Mouse (Mus musculus) mature B cell (primary cell): Measurements from ENCODE around the gene Sertad4.

Source experiments
- in situ Hi-C: fragments of 300-500 bp; cut with MboI; formaldehyde crosslinking; loops from 2 replicates; pipeline ENCODE4 v1.14.3; 2019

The Sertad4 gene

DNA sequence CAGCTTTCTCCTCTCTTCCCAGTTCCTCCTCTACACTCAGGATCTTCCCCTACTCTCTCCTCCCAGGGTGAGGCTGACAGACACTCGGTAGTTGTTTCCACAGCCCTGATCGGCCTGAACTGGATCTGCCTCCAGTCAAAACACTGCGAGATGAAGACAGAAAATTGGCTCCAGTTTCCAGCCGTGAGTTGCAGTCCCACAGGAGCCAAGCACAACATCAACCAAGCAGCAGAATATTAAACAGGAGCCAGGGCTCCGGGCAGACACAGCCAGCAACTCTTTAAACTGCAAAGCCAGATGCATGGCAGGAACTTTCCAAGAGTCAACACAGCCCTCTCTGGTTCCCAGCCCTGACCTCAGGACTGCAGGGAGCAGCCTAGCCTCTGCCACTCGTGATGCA lies 3.9 kb downstream of the Sertad4 start:
- in situ Hi-C loops: no loop called here

DNA sequence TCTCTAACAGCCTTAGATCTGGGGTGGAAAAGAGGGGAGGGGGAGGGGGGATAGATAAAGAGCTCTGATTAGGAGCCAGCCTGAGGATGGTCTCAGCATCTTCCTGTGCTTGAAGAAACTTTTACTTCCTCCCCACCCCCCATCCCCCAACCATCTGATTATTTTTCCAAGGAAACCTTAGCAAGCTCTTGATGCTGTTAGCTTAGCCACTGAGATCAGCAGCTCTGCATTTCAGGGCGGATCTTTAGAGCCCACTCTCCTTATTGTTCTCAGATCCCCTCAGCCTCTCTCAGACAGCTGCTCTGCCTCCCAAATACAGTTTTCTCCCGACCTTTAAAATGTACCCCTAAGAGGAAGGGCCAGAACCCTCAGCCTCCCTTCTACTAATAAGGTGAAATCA lies 4.4 kb downstream of the Sertad4 start:
- in situ Hi-C loops: no loop called here

DNA sequence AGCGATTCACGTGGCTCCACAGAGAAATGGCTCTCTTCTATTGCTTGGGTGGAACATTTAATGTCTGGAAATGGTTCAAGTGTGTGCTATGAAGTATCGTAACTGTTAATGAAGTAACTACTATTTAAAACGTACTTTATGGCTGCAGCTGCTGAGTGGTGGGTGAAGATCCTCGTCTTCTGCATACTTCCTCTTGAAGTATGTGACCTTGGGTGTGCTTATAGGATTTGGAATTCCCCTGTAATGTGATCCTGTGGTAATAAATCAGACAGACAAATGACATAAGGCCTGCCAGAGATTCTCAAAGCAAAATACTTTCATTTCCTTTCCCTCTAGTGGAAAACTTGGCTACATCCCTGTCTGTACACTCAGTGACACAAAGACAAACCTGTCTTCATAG lies 5.9 kb downstream of the Sertad4 start:
- in situ Hi-C loops: no loop called here

DNA sequence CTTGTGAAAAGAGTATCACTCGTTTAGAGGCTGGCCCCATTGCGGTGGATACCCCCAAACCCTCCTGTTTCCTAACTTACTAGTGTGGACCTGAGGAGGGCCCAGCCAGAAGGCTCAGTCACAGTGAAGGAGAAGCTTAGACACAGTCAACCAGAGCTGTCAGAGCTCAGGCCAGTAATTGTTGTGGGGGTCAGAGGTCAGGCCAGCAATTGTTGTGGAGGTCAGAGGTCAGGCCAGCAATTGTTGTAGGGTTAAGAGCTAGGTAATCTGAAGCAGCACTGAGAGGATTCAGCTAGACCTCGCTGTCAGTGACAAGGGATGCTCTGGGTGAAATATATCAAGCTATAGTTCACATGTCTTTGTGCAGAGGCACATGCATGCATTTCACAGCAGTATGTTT lies 8.3 kb downstream of the Sertad4 start:
- in situ Hi-C loops: no loop called here

DNA sequence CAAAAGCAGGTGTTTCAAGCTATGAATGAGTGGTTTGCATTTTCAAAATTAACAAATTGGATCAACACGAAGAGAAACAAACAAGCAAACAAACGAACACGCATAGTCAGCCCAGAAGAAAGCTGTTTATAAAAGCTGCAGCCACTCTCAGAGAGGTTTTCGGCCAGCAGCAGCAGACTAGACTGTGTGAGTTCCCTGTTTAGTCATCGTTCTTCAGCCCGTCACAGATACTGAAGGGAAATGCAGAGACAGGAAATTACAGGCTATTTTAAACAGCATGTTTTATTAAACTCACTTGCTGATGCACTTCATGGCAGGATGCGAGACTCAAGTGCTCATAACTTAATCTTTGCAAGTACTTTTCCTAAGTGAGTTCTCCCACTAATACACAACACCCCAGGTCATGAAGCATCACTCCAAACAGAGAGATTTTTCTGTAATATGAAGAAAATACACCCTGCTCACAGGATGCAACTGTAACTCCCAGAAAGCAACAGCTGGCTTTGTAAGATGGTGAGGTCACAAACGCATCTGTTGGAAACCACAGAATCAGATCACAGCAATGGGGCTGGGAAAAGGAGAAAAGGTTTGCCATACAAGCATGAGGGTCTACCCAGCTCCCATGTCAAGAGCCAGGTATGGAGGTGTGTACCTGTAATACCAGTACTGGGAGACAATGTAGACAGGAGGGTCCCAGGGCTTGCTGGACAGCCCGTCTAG lies 14.3 kb downstream of the Sertad4 start:
- in situ Hi-C loops: no loop called here

DNA sequence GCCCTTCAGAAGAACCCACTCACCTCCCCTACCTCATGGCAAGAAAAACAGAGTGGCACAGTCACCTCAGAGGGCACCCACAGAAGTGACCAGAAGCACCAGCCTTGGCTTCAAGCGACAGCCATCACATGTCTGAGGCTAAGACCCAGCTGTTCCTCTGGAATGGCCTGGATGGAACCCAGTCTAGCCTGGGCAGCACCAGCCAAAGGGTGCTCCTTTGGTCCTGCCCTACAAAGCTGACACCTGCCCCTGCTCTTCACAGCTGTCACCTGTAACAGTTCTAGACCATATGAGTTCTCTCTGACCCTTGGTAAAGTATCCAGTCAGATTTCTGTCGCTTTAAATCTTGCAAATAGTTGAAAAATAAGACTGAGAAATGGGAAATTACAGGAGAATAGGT lies 14.9 kb downstream of the Sertad4 start:
- in situ Hi-C loops: no loop called here

DNA sequence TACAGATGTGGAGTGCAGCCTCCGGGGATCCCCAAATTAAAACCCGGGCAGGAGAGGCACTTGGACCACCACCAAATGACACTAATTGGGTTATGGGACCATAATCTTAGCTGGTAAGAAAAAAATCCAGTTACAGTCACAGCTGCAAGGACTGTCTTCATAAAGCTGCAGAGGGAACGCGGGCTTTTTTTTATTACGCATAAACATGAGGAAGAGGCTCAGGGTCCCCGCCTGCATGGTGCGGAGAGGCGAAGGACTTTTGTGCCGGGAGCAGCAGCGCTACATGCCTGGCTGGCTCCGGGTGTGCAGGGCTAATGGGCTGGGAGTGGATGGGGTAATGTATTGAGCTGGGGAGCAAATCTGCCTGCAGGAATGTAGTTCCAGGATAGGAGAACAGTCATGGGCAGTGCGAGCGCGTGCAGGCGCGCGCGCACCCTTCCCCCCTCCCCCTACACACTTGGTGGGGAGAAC lies 20.3 kb downstream of the Sertad4 start:
- in situ Hi-C loops: no loop called here

DNA sequence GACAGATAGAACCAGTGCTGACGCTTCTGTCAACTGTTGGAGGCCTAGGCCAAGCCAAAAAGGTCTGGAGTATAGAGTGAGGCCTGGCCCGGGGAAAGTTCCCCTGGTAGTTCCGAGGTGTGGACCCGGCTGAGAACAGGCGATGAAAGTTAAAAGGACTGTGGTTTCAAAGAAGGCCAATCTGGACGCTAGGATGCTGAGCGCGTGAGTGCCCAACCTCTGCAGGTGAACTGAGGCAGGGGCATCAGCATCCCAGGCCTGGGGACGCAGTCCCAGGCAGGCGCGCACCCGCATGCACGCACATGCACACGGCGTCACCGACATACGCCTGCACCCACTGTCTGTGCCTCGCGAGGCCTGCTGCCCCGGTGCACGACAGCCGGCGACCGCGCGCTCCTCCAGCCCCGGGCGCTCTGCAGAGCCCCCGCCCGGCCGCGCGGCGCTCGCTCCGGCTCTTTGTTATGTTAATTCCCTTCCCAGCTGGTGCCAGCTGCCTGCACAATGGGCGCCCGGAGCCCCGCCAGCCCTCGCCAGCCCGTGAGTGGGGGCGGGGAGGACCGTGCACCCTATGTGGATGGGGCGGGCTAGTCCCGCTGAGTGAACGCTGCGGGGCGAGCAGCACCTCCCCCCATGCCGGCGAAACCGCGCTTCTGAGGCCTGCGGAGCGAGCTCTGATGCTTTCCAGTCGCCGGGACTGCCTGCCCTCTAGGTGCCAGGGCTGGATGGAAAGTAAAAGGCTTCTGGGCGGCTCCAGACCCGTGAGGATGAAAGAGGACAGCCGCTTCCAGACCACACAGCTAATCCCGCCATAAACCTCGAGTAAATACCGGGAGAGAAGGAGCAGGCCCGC lies 21.0 kb downstream of the Sertad4 start:
- in situ Hi-C loops: no loop called here

DNA sequence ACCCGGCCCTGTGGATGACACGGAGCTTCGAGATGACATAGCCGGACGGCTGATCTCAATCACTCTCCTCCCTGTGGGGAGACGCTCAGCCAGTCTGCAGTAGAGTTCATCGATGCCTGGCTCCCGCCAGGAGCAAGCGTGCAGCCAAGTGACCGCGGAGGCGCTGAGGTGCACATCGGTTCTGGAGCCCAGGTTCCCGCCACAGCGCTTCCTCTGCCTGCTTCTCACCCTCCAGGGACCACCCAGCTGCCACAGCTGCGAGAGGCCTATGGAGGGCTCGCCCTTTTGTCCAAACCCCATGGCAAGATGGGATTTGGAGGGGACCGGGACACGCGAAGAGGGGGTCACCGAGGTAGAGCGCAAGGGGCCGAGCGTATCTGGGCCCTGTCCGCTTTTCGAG lies 22.0 kb downstream of the Sertad4 start:
- in situ Hi-C loops: no loop called here

DNA sequence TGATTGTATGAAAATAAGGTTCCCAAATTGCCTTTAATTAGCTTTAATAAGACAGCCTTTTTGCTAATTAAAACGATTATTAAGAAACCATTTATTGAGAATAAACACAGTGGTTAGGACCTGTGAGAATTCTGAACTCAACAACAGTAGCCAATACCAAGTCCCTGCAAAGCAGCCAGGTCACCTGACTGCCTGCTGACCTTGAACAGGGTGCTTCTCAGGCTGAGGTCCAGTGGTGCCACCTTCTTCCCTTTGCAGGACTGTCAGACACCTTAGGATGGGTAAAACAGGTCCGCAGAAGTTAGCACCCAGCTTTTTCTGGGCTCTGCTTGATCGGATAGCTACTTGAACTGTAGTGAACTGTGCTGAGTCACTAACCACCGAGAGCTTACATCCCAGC lies 22.5 kb downstream of the Sertad4 start:
- in situ Hi-C loops: no loop called here

DNA sequence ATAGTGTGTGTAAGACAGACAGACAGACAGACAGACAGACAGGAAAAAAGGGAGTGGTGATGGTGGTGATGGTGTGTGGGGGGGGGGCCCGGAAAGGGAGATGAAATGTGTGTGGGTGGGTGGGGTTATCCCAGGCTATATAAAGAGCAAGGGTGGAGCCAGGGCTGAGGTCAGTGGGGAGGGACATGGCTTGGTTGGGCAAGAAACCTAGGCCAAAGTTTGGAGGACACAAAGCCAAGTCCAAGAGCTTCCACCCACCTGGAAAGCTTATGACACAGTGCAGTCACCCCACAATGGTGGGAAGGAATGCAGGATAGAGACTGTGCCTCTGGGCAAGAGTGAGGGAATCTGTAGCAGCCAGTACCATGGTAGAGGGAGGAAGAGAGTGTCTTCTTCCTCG lies 23.2 kb downstream of the Sertad4 start:
- in situ Hi-C loops: no loop called here

DNA sequence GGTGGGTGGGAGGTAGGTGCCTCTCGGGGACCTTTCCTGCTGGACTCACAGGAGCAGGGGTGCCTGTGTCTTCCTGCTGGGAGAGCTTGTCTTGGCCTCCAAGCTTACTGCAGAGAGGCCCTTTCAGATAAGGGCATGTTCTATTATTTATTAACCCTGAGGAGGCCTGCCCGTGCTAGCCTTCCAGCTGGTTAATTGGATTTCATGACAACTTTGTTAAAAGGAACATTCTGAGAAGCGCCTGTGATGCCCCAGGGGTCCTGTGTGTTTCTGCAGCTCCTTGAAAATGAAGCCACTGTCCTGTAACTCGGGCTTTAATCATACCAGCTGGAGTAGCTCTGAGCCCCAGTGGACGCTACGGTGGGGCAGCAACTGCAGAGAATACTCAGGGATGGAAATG lies 25.1 kb downstream of the Sertad4 start:
- in situ Hi-C loops: no loop called here

DNA sequence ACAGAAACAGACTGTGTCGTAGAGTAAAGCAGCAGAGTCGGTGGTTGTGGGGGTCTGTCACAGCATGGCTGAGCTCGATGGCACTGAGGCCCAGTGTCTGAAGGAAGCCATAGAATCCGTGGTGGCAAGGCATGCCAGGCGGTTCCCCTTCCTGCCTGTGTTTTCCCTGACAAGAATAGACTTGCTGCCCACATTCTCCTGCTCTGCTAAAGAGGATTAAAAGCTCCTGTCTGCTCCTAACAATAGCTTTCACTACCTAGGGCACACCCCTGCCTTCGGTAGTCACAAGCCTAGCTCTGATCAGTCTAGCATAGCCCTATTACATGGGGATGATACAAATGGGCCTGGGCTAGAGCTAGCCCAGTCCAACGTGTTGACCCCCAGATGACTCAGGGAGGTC lies 26.6 kb downstream of the Sertad4 start:
- in situ Hi-C loops: no loop called here

DNA sequence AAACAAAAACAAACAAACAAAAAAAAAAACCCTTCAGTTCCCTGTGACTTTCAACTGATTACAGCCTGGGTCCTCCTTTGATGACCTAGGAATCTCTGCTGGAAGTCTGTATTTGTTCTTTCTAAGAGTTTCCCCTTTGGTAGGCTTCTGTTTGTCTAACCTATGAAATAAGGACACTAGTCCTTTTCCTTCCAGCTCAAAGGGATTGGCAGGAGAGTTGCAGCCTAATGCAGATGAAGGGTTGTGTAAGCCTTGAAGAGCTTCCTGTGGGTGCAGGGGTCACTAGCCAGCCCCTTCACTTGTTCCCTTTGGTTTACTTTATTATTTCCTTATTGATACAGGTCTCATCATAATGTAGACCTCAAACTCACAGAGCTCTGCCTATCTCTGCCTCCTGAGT lies 27.6 kb downstream of the Sertad4 start:
- in situ Hi-C loops: no loop called here

DNA sequence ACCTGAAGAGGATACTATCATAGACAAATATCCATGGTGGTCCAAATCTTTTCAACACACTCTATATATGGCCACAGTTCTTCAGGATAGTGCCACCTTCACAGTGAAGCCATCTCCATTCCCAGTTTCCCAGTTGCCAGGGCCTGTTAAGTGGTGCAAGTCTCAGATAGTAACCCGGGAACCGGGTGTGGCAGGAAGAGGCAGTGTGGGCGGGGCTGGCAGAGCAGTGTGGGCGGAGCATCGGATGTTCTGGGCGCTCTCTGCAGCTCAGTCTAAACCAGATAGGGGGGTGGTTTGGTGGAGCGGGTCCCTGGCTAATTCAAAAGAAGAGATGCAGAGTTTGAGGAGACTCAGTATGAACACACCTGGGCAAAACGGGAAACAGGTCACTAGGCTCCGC lies 29.8 kb downstream of the Sertad4 start:
- in situ Hi-C loops: no loop called here

DNA sequence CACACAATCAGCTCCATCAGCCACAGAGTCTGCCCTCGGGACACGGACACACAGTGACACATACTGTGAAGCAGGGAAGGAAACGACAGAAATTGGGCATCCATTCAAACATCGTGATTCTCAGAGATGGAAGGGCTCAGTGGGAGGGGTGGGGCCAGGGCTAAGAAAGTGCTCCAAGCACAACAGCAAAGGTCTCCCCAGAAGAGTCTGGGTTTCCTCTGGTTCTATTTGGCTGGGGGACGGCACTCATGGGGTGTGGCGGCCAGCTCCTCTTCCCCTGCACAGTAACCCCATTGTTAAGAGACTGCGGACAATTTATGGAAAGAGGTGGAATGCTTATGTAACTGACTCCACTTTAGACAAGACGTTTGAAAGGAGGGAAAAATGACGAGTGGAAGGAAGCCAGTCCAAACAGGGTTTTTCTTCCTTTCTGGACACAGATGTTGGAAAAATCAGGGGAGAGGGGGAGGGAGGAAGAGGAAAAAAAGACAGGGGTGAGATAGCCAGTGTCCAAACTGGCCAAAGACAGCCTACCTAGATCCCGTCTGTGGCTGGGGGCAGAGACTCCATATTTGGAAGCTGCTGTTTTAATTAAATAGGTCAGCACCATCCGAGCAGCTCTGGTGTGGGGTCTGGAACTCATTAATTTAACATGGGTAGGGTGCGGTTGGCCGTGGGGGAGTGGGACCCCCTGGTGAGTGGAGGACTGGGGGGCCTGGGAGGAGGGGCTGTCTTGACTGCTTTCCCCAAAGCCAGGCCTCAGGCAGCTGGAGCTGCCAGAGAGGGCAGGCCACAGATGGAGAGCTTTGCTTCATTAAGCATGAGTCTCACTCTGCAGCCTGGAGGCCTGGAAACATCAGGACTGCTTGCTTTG lies 32.7 kb downstream of the Sertad4 start:
- in situ Hi-C loops: no loop called here

DNA sequence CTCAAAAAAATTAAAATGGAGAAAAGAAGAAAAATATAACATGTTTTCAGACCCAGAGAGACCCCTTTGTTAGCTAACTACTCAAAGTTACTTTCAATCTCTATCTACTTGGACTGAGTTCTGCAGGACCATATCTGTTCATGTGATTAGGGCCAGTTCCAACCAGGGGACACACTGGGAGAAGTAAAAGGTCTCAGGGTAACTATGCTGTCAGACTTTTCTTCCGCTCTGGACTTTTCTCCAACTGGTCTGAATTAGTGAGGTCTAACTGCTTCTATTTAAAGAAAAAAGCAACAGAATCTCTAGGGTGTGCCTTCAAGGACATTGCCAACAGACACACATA lies 33.3 kb downstream of the Sertad4 start:
- in situ Hi-C loops: no loop called here

DNA sequence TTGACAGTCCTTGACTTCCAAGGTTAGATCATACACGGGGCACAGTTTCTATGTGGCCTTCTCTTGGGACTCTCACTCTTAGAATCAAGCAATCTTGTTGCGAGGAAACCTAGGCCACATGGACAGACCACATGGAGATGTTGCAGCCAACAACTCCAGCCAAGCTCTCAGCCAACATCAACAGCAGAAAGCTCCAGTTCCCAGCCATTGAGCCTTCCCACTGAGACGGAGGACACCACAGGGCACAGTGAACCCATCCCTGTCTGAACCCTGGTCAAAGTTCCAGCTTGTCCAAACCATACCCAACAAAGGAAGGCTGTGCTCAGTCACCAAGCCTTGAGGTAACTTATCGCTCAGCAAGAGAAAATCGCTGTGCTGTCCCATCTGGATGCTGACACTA lies 37.2 kb downstream of the Sertad4 start:
- in situ Hi-C loops: no loop called here

DNA sequence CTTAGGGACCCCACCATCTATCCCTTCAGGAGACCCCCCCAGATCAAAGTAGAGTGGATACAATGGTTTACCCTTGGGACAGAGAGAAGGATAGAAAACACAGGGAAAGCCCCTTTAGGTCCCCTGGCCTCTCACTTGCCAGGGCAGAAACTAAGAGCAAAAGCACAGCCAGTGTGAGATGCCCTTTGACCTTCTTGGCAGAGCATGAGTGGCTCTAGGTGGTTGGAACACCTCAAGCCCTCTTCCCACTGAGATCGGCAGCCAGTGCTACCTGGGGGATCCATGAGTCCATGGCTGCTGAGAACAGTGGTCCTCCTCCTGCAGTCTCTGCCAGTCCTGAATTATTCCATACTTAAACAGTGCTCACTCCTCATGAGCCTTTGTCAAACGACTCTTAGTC lies 39.8 kb downstream of the Sertad4 start:
- in situ Hi-C loops: no loop called here

DNA sequence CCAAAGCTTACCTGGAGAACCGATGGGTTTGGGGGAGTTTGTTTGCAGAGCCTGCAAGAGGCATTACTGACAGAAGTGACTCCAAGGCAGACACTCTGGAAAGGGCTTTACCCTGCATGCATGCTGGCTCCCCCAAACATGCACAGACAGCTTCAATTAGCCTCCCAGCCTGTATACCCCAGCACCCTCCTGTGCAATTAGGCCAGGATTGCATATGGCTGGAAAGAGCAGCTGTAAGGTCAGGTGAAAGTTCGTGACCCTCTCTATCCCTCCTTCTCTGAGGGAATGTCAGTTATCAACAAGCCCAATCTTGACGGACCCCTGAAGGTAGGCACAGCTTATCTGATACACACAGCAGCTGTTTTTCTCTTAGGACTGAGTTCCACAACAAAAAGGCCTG lies 40.9 kb downstream of the Sertad4 start:
- in situ Hi-C loops: no loop called here

DNA sequence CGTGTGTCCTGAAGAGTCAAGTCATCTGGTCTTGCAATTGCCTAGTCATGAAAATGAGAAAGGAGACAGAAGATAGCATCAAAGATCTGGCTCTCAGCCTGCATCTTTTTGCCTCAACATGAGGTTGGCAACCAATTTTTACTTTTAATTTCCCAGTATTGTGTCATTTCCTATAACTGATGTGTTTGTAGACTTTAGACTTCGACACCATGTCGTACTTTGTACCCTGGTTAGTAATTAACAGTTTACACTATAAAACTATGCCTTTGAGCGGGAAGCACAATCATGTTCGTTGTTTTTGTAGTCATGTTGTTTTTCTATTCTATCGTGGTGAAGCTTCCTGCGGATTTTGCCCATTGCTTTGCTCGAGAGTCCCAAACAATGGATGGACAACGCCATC lies 42.8 kb downstream of the Sertad4 start:
- in situ Hi-C loops: no loop called here

DNA sequence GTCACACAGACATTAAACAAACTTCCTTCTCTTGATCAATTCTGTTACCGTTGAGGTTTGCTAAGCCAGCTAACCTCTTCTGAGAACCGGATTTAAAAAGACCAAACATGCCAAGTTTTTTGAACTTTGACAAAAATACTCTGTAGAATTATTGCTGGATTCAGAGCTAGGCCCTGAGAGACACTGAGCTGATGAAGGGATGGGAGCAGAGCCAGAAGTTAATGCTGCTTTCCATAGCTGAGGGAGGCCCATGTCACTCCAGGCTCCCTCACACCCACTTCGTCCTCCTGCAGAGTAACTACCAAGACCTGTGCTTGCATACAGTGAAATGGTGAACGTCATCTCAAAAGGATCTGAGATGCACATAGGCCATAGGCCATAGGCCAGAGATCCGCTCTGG lies 43.3 kb downstream of the Sertad4 start:
- in situ Hi-C loops: no loop called here
